Mouse (Mus musculus): Measurements from ENCODE around the gene Ak3. TPM values are rescaled to one million over a fixed set of nuclear protein-coding genes. Genes with fewer than 3 reads are reported as not detected.

Gene Ak3
- total RNA-seq (2021) = 10 to 100 TPM; 38.1 to 54.4 TPM
- long read RNA-seq, experiment 1, transcript Ak3-201 (5 exons, 2,809 nt) = major isoform, 90 of 96 reads
- long read RNA-seq, experiment 1, partial matches to known transcripts = 5 of 96 reads
- long read RNA-seq, experiment 1, other reads (novel, unspliced or antisense) = 1 of 96 reads
- long read RNA-seq, experiment 2, transcript Ak3-201 (5 exons, 2,809 nt) = major isoform, 43 of 48 reads
- long read RNA-seq, experiment 2, partial matches to known transcripts = 2 of 48 reads
- long read RNA-seq, experiment 2, other reads (novel, unspliced or antisense) = 3 of 48 reads

- H3K4me3 ChIP-seq = peak within 1 kb of the TSS; percentile 100
- TF ChIP-seq CTCF (IDR thresholded peaks at IDR 0.05) = peak; percentile 59
- peak; percentile 91 for DNase-seq
- intact Hi-C loops (cut with DNase I) = loop anchor here (5.0 kb wide), 1 partner anchor 55 kb away; the partner anchor contains the start of gene Cdc37l1
- H3K27ac ChIP-seq = peak within 1 kb of the TSS; percentile 98
These were observed at the start of gene Ak3 for GRCm38 (mm10) chr19:29047334-29048170. Gene Ak3, minus strand, starts transcription at chr19:29047961.

DNA sequence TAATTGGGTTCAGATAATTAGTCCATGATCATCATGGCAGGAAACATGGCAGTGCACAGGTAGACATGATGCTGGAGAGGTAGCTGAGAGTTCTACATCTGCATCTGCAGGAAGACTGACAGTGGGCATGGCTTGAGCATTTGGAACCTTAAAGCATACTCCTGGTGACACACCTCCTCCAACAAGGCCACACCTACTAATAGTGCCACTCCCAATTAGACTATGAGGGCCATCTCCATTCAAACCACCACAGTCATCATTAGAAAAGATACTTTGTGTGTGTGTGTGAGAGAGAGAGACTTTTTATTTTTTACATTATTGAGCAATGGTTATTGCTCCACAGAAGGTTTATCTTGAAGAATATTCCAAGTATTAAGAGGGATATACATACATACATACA lies 44.4 kb upstream of the Ak3 start:
- intact Hi-C loops (cut with DNase I) = no loop called here
- DNase-seq = no peak
- Histone ChIP-seq H3K27ac (no peak overlapping the region), H3K4me3 (no peak overlapping the region)
- no peak for TF ChIP-seq CTCF (IDR thresholded peaks at IDR 0.05)

- DNase-seq = no peak
- intact Hi-C loops (cut with DNase I) = no loop called here
- Histone ChIP-seq H3K27ac (no peak overlapping the region), H3K4me3 (no peak overlapping the region)
- TF ChIP-seq CTCF (IDR thresholded peaks at IDR 0.05) = no peak
These were observed 40.9 kb upstream of the Ak3 start for GRCm38 (mm10) chr19:29088628-29089027.

- Histone ChIP-seq H3K4me3 (no peak overlapping the region), H3K27ac (no peak overlapping the region)
- TF ChIP-seq CTCF (IDR thresholded peaks at IDR 0.05) = no peak
- DNase-seq = no peak
- intact Hi-C loops (cut with DNase I) = no loop called here
These were observed 27.0 kb upstream of the Ak3 start for GRCm38 (mm10) chr19:29074802-29075201.

- Histone ChIP-seq H3K27ac (no peak overlapping the region), H3K4me3 (no peak overlapping the region)
- TF ChIP-seq CTCF (IDR thresholded peaks at IDR 0.05) = no peak
- DNase-seq = no peak
- intact Hi-C loops (cut with DNase I) = loop anchor here (5.0 kb wide), 1 partner anchor 203 kb away; no protein-coding TSS in a partner anchor
These were observed 21.4 kb upstream of the Ak3 start for GRCm38 (mm10) chr19:29069195-29069594.

DNA sequence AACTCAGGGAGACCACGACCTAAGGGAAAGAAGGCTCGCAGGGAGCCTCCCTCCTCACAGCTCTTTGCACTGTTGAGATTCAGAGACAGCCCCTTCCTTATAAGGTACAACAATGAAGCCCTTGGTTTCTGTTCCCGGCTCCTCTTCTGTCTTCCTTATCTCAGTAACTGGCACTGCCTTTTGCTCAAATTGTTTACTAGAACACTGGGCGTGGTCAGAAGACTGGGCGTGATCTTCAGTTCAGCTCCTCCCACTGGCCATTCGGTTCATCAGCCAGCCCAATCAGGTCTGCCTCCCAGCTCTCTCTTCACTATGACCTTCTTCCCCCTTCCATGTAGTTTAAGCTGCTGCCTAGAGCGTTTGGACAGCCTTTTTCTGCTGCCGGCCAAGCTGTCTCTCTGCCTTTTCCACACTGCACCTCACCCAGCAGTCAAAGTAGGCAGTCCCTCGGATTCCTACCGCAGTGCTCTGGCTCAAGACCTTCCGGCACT lies 19.3 kb upstream of the Ak3 start:
- peak; percentile 87 for DNase-seq
- intact Hi-C loops (cut with DNase I) = loop anchor here (5.0 kb wide), 1 partner anchor 205 kb away; no protein-coding TSS in a partner anchor
- peak overlapping the region; percentile 90 for H3K27ac ChIP-seq
- peak overlapping the region; percentile 71 for H3K4me3 ChIP-seq
- TF ChIP-seq CTCF (IDR thresholded peaks at IDR 0.05) = no peak

DNA sequence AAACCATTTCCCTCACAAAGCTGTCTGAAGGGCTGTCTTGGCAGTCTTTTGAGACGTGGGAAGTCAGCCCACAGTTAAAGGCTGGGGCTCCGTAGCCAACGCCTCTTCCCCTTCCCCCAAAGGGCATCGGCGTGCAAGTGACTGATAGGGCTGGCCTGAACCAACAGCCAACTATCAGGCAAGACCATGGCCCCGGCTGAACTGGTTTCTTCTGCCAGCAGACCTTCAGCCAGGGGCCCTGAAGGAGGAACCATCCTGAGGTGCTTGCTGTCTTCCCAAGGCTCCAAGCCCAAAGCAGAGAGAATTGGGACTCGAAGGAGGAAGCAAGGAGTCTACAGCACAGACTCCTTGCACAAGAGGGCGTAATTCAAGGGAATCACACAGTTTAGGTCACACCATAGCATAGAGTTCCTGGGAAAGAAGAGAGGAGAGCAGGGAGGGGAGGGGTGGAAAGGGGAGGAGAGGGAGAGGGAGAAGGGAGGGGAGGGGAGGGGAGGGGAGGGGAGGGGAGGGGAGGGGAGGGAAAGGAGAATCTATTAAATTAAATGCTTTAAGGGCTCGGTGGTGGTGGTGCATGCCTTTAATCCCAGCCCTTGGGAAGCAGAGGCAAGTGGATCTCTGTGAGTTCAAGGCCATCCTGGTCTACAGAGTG lies 16.8 kb upstream of the Ak3 start:
- peak; percentile 62 for DNase-seq
- Histone ChIP-seq H3K27ac (peak overlapping the region; percentile 90), H3K4me3 (peak overlapping the region; percentile 66)
- no peak for TF ChIP-seq CTCF (IDR thresholded peaks at IDR 0.05)
- intact Hi-C loops (cut with DNase I) = loop anchor here (1.0 to 5.0 kb wide), 7 partner anchors 36 to 290 kb away; partner anchors contain the start of gene Rcl1

GRCm38 (mm10) chr19:29063577-29064363 lies 16.0 kb upstream of the Ak3 start:
- peak overlapping the region; percentile 90 for H3K27ac ChIP-seq
- H3K4me3 ChIP-seq = peak overlapping the region; percentile 66
- peak; percentile 91 for TF ChIP-seq CTCF (IDR thresholded peaks at IDR 0.05)
- peak; percentile 95 for DNase-seq
- intact Hi-C loops (cut with DNase I) = loop anchor here (1.0 to 5.0 kb wide), 6 partner anchors 37 to 291 kb away; partner anchors contain the start of gene Rcl1

DNA sequence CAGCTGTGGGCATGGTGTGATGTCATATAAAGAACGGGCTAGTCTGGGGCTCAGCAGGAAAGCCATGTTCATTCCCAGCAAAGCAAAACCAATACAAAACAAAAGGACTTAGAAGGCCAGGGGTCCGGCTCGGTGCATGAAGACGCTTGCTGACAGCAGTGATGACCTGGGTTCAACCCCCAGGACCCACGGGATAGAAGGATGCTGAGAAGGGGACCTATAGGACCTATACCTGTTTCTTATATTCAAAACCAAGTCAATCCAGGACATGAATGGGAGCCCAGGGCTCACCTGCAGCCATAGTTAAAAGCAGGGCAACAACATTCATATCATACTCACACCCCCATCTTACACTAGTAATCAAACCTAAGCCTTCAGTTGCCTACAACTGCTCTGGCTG lies 15.2 kb upstream of the Ak3 start:
- intact Hi-C loops (cut with DNase I) = loop anchor here (5.0 kb wide), 2 partner anchors 86 to 286 kb away; no protein-coding TSS in a partner anchor
- TF ChIP-seq CTCF (IDR thresholded peaks at IDR 0.05) = no peak
- no peak for DNase-seq
- no peak overlapping the region for H3K4me3 ChIP-seq
- H3K27ac ChIP-seq = no peak overlapping the region

DNA sequence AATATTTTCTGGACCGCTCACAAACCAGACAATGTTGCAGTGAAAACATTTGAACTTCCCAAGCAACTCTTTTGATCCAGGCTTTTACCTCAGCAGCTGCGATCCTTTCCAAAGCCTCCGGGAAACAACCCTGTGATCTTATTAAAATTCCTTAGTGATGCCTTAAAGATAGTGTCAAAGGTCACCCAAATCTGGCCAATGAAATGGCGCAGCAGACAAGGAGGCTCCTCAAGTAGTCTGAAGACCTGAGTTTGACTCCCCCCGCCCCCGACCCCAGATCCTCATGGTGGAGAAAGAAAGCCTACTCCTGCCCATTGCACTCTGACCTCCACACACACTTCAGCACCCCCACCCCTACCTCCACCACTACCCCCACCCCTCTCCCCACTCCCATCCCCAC lies 12.5 kb upstream of the Ak3 start:
- Histone ChIP-seq H3K27ac (no peak overlapping the region), H3K4me3 (no peak overlapping the region)
- no peak for TF ChIP-seq CTCF (IDR thresholded peaks at IDR 0.05)
- intact Hi-C loops (cut with DNase I) = loop anchor here (5.0 kb wide), 2 partner anchors 83 to 283 kb away; no protein-coding TSS in a partner anchor
- no peak for DNase-seq

DNA sequence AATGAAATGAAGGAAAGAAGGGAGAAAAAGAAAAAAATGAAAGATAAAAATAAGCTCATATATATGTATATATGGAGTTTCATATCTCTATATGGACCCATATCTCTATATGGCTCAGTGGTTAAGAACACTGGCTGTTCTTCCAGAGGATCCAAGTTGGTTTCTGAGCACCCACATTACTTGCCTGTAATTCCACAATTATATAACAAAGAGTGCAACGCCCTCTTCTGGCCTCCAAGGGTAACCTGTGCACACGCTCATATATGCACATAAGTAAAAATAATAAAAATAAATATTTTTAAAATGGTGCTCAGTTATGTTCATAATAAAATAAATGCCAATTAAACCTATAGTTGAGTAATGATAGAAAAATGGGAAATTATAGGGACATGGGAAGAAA lies 11.9 kb upstream of the Ak3 start:
- Histone ChIP-seq H3K4me3 (no peak overlapping the region), H3K27ac (no peak overlapping the region)
- intact Hi-C loops (cut with DNase I) = loop anchor here (5.0 kb wide), 2 partner anchors 82 to 282 kb away; no protein-coding TSS in a partner anchor
- no peak for DNase-seq
- peak; percentile 47 for TF ChIP-seq CTCF (IDR thresholded peaks at IDR 0.05)

Measured in gastrocnemius, adult 2 months (tissue).